Mouse (Mus musculus) heart, postnatal 0 days (tissue): Measurements from ENCODE around the gene Map4k3. TPM values are rescaled to one million over a fixed set of nuclear protein-coding genes. Genes with fewer than 3 reads are reported as not detected.

Experiments
- ATAC-seq: fragments of 200-750 bp; cut with Nextera tagmentation; 2 replicates; pipeline ENCODE4 v1.8.0; 2017; ENCODE audit warnings: low read depth, moderate number of reproducible peaks, moderate library complexity; ENCODE audit not compliant: insufficient read depth
- DNase-seq: peaks from one replicate; pipeline ENCODE4 v3.0.0-alpha.2; 2016; ENCODE audit warnings: low spot score
- H3K27ac ChIP-seq: fragments of 300-500 bp; sonication (generic); 2 replicates; pipeline ENCODE4 v1.5.1; 2014; ENCODE audit warnings: low read depth, mild to moderate bottlenecking
- H3K27me3 ChIP-seq: fragments of 300-500 bp; sonication (generic); 2 replicates; pipeline ENCODE4 v1.6.1; 2014; ENCODE audit warnings: low read length, mixed read lengths; ENCODE audit not compliant: control insufficient read depth, insufficient read depth
- H3K36me3 ChIP-seq: fragments of 300-500 bp; sonication (generic); replicated peaks from 2 replicates; pipeline ENCODE4 v1.6.1; 2014; ENCODE audit warnings: low read length, mixed read lengths; ENCODE audit not compliant: control insufficient read depth, insufficient read depth
- H3K4me1 ChIP-seq: fragments of 300-500 bp; sonication (generic); 2 replicates; pipeline ENCODE4 v1.6.1; 2014; ENCODE audit warnings: antibody characterized with exemption; ENCODE audit not compliant: control insufficient read depth, insufficient read depth
- H3K4me2 ChIP-seq: fragments of 300-500 bp; sonication (generic); 2 replicates; pipeline ENCODE4 v1.6.1; 2014; ENCODE audit warnings: low read depth, mild to moderate bottlenecking, low read length, moderate library complexity
- H3K4me3 ChIP-seq: fragments of 300-500 bp; sonication (generic); 2 replicates; pipeline ENCODE4 v1.5.1; 2014; ENCODE audit warnings: low read depth, low read length
- H3K9ac ChIP-seq: fragments of 300-500 bp; sonication (generic); replicated peaks from 2 replicates; pipeline ENCODE4 v1.6.1; 2014; ENCODE audit warnings: low read depth, low read length, mixed read lengths
- H3K9me3 ChIP-seq: fragments of 300-500 bp; sonication (generic); replicated peaks from 2 replicates; pipeline ENCODE4 v1.6.1; 2016; ENCODE audit warnings: low read length; ENCODE audit not compliant: control insufficient read depth
- CTCF ChIP-seq: IDR thresholded peaks from 2 replicates; pipeline ENCODE4 v1.5.1; 2016; ENCODE audit warnings: antibody characterized with exemption, control low read depth, low read depth
- EP300 ChIP-seq: IDR thresholded peaks from 2 replicates; pipeline ENCODE4 v1.6.1; 2016; ENCODE audit warnings: antibody characterized with exemption, low read depth
- WGBS: fragments of 180-500 bp; shearing (Covaris S2); extraction: QIAGEN DNeasy Blood & Tissue Kit; methylation state at CpG from one replicate; pipeline ENCODE4 v1.1.7; 2014; 5-methylcytosine and 5-hydroxymethylcytosine counted together
- polyA plus RNA-seq: library from polyadenylated mRNA; unstranded; fragments of >200 nt; fragmentation: Nextera tagmentation; extraction: Ambion mirVana; gene quantifications from 2 replicates; pipeline ENCODE4 v1.2.1, GENCODE M21; 2015
- total RNA-seq: library from RNA; depleted of rRNA; stranded (reverse); fragments of >200 nt; gene quantifications from 2 replicates; pipeline ENCODE4 v1.2.3, GENCODE M21; 2014; ENCODE audit warnings: low replicate concordance

Map4k3 gene
- total and polyA plus RNA-seq, 2 experiments from 2014 or later, result 16.7 to 38.0 TPM

DNA sequence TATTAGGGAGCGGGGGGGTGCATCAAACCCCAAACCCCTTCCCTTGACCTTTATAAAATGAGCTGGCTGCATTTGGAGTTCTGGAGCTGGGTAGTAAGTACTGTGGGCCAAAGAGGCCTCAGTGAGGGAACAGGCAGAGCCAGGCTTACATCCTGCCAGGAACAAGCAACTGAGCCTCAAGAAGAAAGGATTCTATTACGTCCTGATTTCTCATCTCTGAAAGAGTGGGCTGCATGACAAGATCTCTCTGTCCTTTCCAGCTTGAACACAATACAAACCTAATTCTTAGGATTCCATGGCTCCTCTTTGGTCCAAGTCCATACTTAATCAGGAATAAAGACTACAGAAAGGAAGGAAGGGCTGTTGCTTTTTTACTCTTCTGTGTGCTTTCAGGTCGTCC lies 66.4 kb downstream of the Map4k3 start:
- TF ChIP-seq CTCF, result no peak
- TF ChIP-seq EP300, result no peak
- 74% methylated on average over 3 of the region's 3 CpGs for WGBS

DNA sequence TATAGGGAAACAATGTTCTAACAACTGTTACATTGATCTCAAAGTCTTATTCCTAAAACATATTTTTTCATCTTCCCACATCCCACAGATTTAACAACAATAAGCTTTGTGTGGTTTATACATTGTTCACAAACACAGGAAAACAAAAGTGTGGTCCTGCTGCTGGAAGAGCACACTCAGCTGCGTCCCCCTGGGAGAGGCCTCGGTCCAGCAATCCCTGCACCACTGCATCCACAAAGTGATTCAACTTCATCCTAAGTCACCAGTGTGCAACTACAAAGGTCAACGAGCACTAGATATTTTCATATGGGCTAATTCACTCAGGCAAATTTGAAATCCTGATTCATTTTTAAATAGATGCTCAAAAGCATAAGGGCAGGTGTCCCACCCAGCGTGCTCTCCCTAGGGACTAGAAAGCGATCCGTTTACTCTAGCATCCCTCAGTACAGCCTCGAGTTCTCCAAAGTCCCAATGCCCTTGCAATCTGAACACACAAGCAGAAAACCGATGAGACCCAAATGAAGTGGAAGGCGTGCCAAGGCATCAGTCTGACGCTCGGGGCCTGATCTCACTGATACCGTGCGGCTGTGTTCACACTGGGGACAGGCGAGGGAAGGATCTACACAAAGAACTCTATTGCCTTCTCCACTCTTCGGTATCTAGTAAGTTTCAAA lies 67.4 kb downstream of the Map4k3 start:
- no peaks in the 10 kb centered on the region for H3K9me3 ChIP-seq
- DNase-seq (no peak), ATAC-seq (no peak)
- 86% methylated on average over 15 of the region's 15 CpGs for WGBS
- H3K27me3 ChIP-seq, result no peaks in the 10 kb centered on the region
- no peak overlapping the region for H3K9ac ChIP-seq
- H3K4me2 ChIP-seq, result no peak overlapping the region
- H3K36me3 ChIP-seq, result peaks cover 15% of the 10 kb centered on the region
- no peak overlapping the region for H3K27ac ChIP-seq
- TF ChIP-seq CTCF (no peak), EP300 (no peak)
- no peaks in the 10 kb centered on the region for H3K4me1 ChIP-seq
- H3K4me3 ChIP-seq, result no peak overlapping the region

More for the DNA sequence above, 66.4 kb downstream of the Map4k3 start:
- no peaks in the 10 kb centered on the region for H3K4me1 ChIP-seq
- ATAC-seq, result no peak
- no peaks in the 10 kb centered on the region for H3K9me3 ChIP-seq
- no peaks in the 10 kb centered on the region for H3K27me3 ChIP-seq
- H3K4me2 ChIP-seq, result no peak overlapping the region
- no peak for DNase-seq
- no peak overlapping the region for H3K27ac ChIP-seq
- no peak overlapping the region for H3K4me3 ChIP-seq
- H3K9ac ChIP-seq, result no peak overlapping the region
- H3K36me3 ChIP-seq, result peaks cover 14% of the 10 kb centered on the region

DNA sequence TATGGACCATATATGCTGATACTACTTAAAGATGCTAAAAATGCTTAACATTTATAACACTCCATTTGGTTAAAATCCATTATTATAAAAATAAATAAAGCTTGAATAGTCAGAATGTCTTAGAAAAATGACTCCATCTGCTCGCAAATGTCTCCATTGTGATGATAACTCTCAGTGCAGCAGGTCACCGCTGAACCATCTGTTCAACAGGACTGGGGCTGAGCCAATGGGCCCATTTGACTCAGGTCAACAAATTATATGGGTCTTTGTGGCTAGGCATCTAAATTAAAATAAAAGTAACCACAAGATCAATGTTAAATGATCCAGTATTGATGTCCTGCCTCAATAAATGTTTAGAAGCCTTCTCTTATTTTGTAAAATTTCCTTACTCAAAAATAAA lies 68.1 kb downstream of the Map4k3 start:
- H3K9ac ChIP-seq, result no peak overlapping the region
- DNase-seq (no peak), ATAC-seq (no peak)
- no peak overlapping the region for H3K4me3 ChIP-seq
- no peaks in the 10 kb centered on the region for H3K9me3 ChIP-seq
- no peak overlapping the region for H3K27ac ChIP-seq
- H3K4me1 ChIP-seq, result no peaks in the 10 kb centered on the region
- no peaks in the 10 kb centered on the region for H3K27me3 ChIP-seq
- peaks cover 21% of the 10 kb centered on the region for H3K36me3 ChIP-seq
- no peak overlapping the region for H3K4me2 ChIP-seq
- TF ChIP-seq EP300 (no peak), CTCF (no peak)
- 87% methylated on average over 2 of the region's 2 CpGs for WGBS

DNA sequence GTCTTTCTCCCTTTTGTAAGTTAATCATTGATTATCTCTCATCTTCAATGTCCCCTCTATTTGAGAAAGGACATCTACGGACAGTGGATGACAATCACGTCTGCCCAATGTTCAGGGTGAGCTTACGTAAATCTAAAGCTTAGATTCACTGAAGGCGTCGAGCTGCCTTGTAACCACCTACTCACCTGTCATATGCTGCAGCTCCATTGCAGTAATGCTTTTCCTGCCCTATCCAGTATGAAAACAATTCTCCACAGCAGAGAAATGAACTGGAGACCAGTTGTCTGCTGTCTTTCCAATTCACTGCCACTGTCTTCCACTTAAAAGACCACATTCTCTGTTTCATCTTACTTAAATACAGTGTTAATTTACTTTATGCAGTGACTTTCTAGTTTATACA lies 68.5 kb downstream of the Map4k3 start:
- 90% methylated on average over 5 of the region's 5 CpGs for WGBS
- TF ChIP-seq EP300, result no peak
- no peak for TF ChIP-seq CTCF
- no peak overlapping the region for H3K27ac ChIP-seq
- peaks cover 23% of the 10 kb centered on the region for H3K36me3 ChIP-seq
- no peaks in the 10 kb centered on the region for H3K27me3 ChIP-seq
- ATAC-seq (no peak), DNase-seq (no peak)
- no peak overlapping the region for H3K4me2 ChIP-seq
- no peak overlapping the region for H3K4me3 ChIP-seq
- H3K9me3 ChIP-seq, result no peaks in the 10 kb centered on the region
- H3K4me1 ChIP-seq, result no peaks in the 10 kb centered on the region
- no peak overlapping the region for H3K9ac ChIP-seq

DNA sequence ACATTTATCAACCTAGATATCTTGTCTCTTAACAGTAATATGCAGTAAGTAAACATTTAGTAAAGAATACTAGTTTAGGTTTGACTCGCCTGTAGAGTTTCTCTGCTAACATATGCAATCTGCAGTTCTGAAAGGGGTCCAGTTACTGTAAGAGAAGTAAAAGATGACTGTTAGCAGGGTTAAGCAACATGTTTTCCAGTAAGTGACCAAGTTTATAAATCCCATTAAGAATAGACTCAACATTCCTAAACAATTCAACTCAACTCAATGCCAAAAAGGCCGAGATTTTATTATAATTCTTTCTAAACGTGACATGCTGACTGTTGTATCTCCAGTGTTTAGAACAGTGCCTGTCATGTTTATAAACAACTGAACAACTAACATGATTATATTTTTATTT lies 74.0 kb downstream of the Map4k3 start:
- Histone ChIP-seq H3K4me3 (no peak overlapping the region), H3K9me3 (no peaks in the 10 kb centered on the region), H3K36me3 (peaks cover 50% of the 10 kb centered on the region), H3K4me1 (no peaks in the 10 kb centered on the region), H3K4me2 (no peak overlapping the region), H3K9ac (no peak overlapping the region), H3K27me3 (no peaks in the 10 kb centered on the region), H3K27ac (no peak overlapping the region)
- WGBS, result 95% methylated on average over 3 of the region's 3 CpGs
- DNase-seq (no peak), ATAC-seq (no peak)
- no peak for TF ChIP-seq CTCF
- no peak for TF ChIP-seq EP300

DNA sequence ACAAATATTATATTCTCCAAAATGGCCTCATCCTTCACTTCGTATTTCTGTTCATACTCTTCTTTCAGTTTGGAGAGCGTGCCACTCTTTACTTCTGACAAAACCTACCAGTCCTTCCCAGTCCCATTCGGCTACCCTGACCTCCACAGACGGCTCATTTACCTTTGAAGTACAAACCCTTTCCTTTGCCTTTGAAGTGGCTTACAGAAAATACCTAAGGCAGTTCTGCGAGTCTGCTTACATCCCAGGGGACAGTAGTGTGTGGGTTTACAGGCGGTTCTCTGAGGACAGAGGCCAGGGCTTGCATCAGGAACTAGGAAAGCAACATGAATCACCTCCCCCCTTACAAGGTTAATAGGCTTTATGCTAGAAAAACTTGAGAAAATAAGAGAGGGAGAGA lies 75.5 kb downstream of the Map4k3 start:
- H3K9ac ChIP-seq, result no peak overlapping the region
- peaks cover 63% of the 10 kb centered on the region for H3K36me3 ChIP-seq

More for the DNA sequence above, 75.5 kb downstream of the Map4k3 start:
- TF ChIP-seq CTCF, result no peak
- Histone ChIP-seq H3K9me3 (no peaks in the 10 kb centered on the region), H3K4me2 (no peak overlapping the region), H3K27me3 (no peaks in the 10 kb centered on the region), H3K4me1 (no peaks in the 10 kb centered on the region), H3K27ac (no peak overlapping the region), H3K4me3 (no peak overlapping the region)
- no peak for DNase-seq
- whole genome bisulfite sequencing, result 76% methylated on average over 6 of the region's 6 CpGs
- ATAC-seq, result no peak
